Mouse (Mus musculus): Measurements from ENCODE around the gene Ago1. TPM values are rescaled to one million over a fixed set of nuclear protein-coding genes. Genes with fewer than 3 reads are reported as not detected.

Gene Ago1
- polyA plus RNA-seq, 1 experiment from 2014 or later: 4.2 TPM

DNA sequence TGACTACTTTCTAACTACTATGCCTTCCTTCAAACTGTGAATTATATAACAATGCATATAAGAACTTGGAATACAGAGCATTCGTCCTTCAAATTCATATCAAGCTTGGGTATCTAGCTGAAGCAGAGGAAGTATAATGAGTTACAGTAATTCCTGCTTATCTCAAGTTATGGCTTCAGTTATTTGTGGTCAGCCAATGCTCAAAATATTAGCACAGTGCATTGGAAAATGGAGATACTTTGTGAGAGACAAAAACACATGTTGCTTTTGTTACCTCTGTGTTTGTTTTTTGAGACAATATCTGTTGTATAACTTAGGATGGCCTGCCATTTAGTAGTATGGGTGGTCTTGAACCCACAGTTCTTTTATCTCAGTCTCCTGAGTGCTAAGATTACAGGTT, 30.2 kb upstream of the Ago1 start:
- Histone ChIP-seq H3K27me3 (ENCODE audit: control insufficient read depth, insufficient read depth, low read length) (no peaks in the 10 kb centered on the region), H3K4me1 (ENCODE audit: control insufficient read depth in 2 of 2, insufficient read depth in 2 of 2, low read length in 2 of 2) (no peaks in the 10 kb centered on the region), H3K27ac (replicated peaks in 1 of 2; ENCODE audit: control insufficient read depth in 1 of 2, insufficient read depth in 1 of 2, low read depth in 2 of 2, low read length in 2 of 2) (no peak overlapping the region), H3K4me3 (ENCODE audit: control insufficient read depth in 1 of 2, insufficient read depth in 1 of 2, low read depth in 1 of 2, low read length in 2 of 2) (no peak overlapping the region), H3K9me3 (ENCODE audit: control insufficient read depth, low read length) (no peaks in the 10 kb centered on the region), H3K36me3 (ENCODE audit: control insufficient read depth, insufficient read depth, low read length) (no peaks in the 10 kb centered on the region), H3K4me2 (ENCODE audit: low read length) (no peak overlapping the region), H3K9ac (ENCODE audit: low read length) (no peak overlapping the region)
- no peak for ATAC-seq (ENCODE audit: insufficient number of reproducible peaks, insufficient read depth, low FRiP score, low read depth)
- 65% methylated on average over 1 of the region's 1 CpGs for WGBS

DNA sequence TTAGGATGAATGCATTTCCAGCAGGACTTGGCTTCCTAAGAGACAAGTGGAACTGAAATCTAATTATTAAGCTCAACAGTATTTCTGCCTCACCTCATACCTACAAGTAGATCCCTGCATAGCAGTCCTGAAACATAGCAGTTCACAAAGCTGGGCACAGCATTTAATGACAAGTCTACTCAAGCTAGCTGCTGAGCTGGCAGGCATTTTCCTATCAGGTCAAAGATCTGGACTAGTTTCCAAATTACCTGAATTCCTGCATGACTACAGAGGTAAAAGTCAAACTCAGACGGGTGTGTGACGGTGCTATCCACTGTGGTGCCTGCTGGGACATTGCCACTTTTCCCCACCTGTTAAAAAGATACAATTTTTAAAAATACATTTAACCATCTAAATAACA, 28.6 kb upstream of the Ago1 start:
- no peak for ATAC-seq (ENCODE audit: insufficient number of reproducible peaks, insufficient read depth, low FRiP score, low read depth)
- WGBS: 73% methylated on average over 2 of the region's 2 CpGs

DNA sequence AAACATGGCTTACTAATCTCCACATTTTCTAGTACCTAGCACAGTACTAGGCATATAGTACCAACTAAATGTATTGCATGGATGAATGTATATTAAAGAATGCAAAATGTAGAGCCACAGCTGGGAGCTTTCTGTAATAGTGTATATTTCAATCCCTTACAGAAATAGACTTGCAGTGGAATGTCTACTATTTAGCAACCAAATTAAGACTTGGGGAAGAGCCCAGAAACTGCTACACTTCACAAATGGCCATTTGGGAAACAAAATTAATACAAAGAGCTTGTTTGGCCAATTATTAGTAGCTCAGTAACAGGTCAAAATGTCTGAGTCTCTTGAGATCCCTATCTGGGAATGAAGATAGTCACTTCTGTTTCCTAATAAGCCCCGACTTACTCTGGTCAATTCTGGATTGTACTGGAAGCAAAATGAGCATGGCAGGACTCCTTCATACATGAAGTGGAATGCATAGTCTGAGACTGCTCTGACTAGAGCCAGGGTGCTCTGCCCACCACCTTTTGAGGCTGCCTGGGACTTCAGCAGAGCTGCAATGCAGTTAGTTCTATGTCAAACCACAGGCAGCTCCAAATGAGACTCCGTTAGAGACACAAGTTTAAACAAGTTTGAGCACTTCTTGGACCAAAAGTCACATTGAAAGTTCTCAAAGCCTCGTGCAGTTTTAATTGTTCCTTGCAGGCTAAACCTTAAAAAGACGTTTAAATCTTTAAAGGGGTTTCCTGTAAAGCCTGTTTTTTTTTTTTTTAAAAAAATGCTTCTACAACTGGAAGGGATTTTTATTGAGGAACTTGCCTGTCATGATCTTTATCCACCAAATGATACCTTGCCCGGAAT, 27.8 kb upstream of the Ago1 start:
- Histone ChIP-seq H3K4me3 (ENCODE audit: control insufficient read depth in 1 of 2, insufficient read depth in 1 of 2, low read depth in 1 of 2, low read length in 2 of 2) (no peak overlapping the region), H3K9me3 (ENCODE audit: control insufficient read depth, low read length) (no peaks in the 10 kb centered on the region), H3K9ac (ENCODE audit: low read length) (no peak overlapping the region), H3K27ac (replicated peaks in 1 of 2; ENCODE audit: control insufficient read depth in 1 of 2, insufficient read depth in 1 of 2, low read depth in 2 of 2, low read length in 2 of 2) (no peak overlapping the region; a peak in 1 of 4 replicates), H3K4me1 (ENCODE audit: control insufficient read depth in 2 of 2, insufficient read depth in 2 of 2, low read length in 2 of 2) (no peaks in the 10 kb centered on the region), H3K4me2 (ENCODE audit: low read length) (no peak overlapping the region), H3K27me3 (ENCODE audit: control insufficient read depth, insufficient read depth, low read length) (no peaks in the 10 kb centered on the region), H3K36me3 (ENCODE audit: control insufficient read depth, insufficient read depth, low read length) (no peaks in the 10 kb centered on the region)
- ATAC-seq (ENCODE audit: insufficient number of reproducible peaks, insufficient read depth, low FRiP score, low read depth): no peak
- WGBS: 70% methylated on average over 5 of the region's 5 CpGs

More for the DNA sequence above, 28.6 kb upstream of the Ago1 start:
- H3K4me1 ChIP-seq (ENCODE audit: control insufficient read depth in 2 of 2, insufficient read depth in 2 of 2, low read length in 2 of 2): no peaks in the 10 kb centered on the region
- no peaks in the 10 kb centered on the region for H3K9me3 ChIP-seq (ENCODE audit: control insufficient read depth, low read length)
- no peaks in the 10 kb centered on the region for H3K27me3 ChIP-seq (ENCODE audit: control insufficient read depth, insufficient read depth, low read length)
- no peaks in the 10 kb centered on the region for H3K36me3 ChIP-seq (ENCODE audit: control insufficient read depth, insufficient read depth, low read length)
- H3K4me2 ChIP-seq (ENCODE audit: low read length): no peak overlapping the region
- no peak overlapping the region for H3K9ac ChIP-seq (ENCODE audit: low read length)
- no peak overlapping the region for H3K4me3 ChIP-seq (ENCODE audit: control insufficient read depth in 1 of 2, insufficient read depth in 1 of 2, low read depth in 1 of 2, low read length in 2 of 2)
- no peak overlapping the region for H3K27ac ChIP-seq (replicated peaks in 1 of 2; ENCODE audit: control insufficient read depth in 1 of 2, insufficient read depth in 1 of 2, low read depth in 2 of 2, low read length in 2 of 2)

- no peaks in the 10 kb centered on the region for H3K4me1 ChIP-seq (ENCODE audit: control insufficient read depth in 2 of 2, insufficient read depth in 2 of 2, low read length in 2 of 2)
- 57% methylated on average over 5 of the region's 5 CpGs for WGBS
- H3K4me2 ChIP-seq (ENCODE audit: low read length): no peak overlapping the region
- no peaks in the 10 kb centered on the region for H3K9me3 ChIP-seq (ENCODE audit: control insufficient read depth, low read length)
- ATAC-seq (ENCODE audit: insufficient number of reproducible peaks, insufficient read depth, low FRiP score, low read depth): no peak
- H3K36me3 ChIP-seq (ENCODE audit: control insufficient read depth, insufficient read depth, low read length): no peaks in the 10 kb centered on the region
- H3K27me3 ChIP-seq (ENCODE audit: control insufficient read depth, insufficient read depth, low read length): no peaks in the 10 kb centered on the region
- no peak overlapping the region for H3K4me3 ChIP-seq (ENCODE audit: control insufficient read depth in 1 of 2, insufficient read depth in 1 of 2, low read depth in 1 of 2, low read length in 2 of 2)
- H3K27ac ChIP-seq (replicated peaks in 1 of 2; ENCODE audit: control insufficient read depth in 1 of 2, insufficient read depth in 1 of 2, low read depth in 2 of 2, low read length in 2 of 2): no peak overlapping the region; a peak in 1 of 4 replicates
- no peak overlapping the region for H3K9ac ChIP-seq (ENCODE audit: low read length)
Observed at GRCm38 (mm10) chr4:126495453-126495852, 27.1 kb upstream of the Ago1 start.

- Histone ChIP-seq H3K4me1 (ENCODE audit: control insufficient read depth in 2 of 2, insufficient read depth in 2 of 2, low read length in 2 of 2) (no peaks in the 10 kb centered on the region), H3K36me3 (ENCODE audit: control insufficient read depth, insufficient read depth, low read length) (no peaks in the 10 kb centered on the region), H3K9me3 (ENCODE audit: control insufficient read depth, low read length) (no peaks in the 10 kb centered on the region), H3K4me3 (ENCODE audit: control insufficient read depth in 1 of 2, insufficient read depth in 1 of 2, low read depth in 1 of 2, low read length in 2 of 2) (no peak overlapping the region), H3K4me2 (ENCODE audit: low read length) (no peak overlapping the region), H3K9ac (ENCODE audit: low read length) (no peak overlapping the region), H3K27ac (replicated peaks in 1 of 2; ENCODE audit: control insufficient read depth in 1 of 2, insufficient read depth in 1 of 2, low read depth in 2 of 2, low read length in 2 of 2) (no peak overlapping the region), H3K27me3 (ENCODE audit: control insufficient read depth, insufficient read depth, low read length) (no peaks in the 10 kb centered on the region)
- 77% methylated on average over 4 of the region's 4 CpGs for WGBS
- no peak for ATAC-seq (ENCODE audit: insufficient number of reproducible peaks, insufficient read depth, low FRiP score, low read depth)
Observed at GRCm38 (mm10) chr4:126493416-126493815, 25.0 kb upstream of the Ago1 start.

DNA sequence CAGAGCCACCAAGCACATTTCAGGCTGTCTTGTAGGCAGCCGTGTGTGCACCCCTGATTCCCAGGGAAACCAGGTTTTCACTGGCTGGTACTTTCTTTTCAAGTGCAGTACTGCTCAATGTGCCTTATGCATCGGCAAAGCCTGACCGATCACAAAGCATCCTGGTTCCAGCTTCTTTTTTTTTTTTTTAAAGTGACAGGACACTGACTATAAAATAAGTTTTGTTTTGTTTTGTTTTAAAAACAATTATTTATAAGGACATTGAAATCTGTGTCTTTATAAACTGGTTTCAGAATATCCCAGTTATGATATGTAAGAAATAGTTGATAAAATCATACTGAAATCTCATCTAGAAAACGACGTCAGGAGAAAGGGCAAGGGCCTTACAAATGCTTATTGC, 23.6 kb upstream of the Ago1 start:
- Histone ChIP-seq H3K36me3 (ENCODE audit: control insufficient read depth, insufficient read depth, low read length) (no peaks in the 10 kb centered on the region), H3K4me2 (ENCODE audit: low read length) (no peak overlapping the region), H3K9ac (ENCODE audit: low read length) (no peak overlapping the region), H3K4me1 (ENCODE audit: control insufficient read depth in 2 of 2, insufficient read depth in 2 of 2, low read length in 2 of 2) (no peaks in the 10 kb centered on the region), H3K27ac (replicated peaks in 1 of 2; ENCODE audit: control insufficient read depth in 1 of 2, insufficient read depth in 1 of 2, low read depth in 2 of 2, low read length in 2 of 2) (no peak overlapping the region), H3K9me3 (ENCODE audit: control insufficient read depth, low read length) (no peaks in the 10 kb centered on the region), H3K27me3 (ENCODE audit: control insufficient read depth, insufficient read depth, low read length) (no peaks in the 10 kb centered on the region), H3K4me3 (ENCODE audit: control insufficient read depth in 1 of 2, insufficient read depth in 1 of 2, low read depth in 1 of 2, low read length in 2 of 2) (no peak overlapping the region)
- 54% methylated on average over 5 of the region's 5 CpGs for WGBS
- ATAC-seq (ENCODE audit: insufficient number of reproducible peaks, insufficient read depth, low FRiP score, low read depth): no peak

GRCm38 (mm10) chr4:126490726-126491125, 22.3 kb upstream of the Ago1 start:
- H3K36me3 ChIP-seq (ENCODE audit: control insufficient read depth, insufficient read depth, low read length): no peaks in the 10 kb centered on the region
- no peak overlapping the region for H3K9ac ChIP-seq (ENCODE audit: low read length)
- ATAC-seq (ENCODE audit: insufficient number of reproducible peaks, insufficient read depth, low FRiP score, low read depth): no peak
- no peaks in the 10 kb centered on the region for H3K9me3 ChIP-seq (ENCODE audit: control insufficient read depth, low read length)
- H3K4me1 ChIP-seq (ENCODE audit: control insufficient read depth in 2 of 2, insufficient read depth in 2 of 2, low read length in 2 of 2): no peaks in the 10 kb centered on the region
- H3K4me3 ChIP-seq (ENCODE audit: control insufficient read depth in 1 of 2, insufficient read depth in 1 of 2, low read depth in 1 of 2, low read length in 2 of 2): no peak overlapping the region
- no peaks in the 10 kb centered on the region for H3K27me3 ChIP-seq (ENCODE audit: control insufficient read depth, insufficient read depth, low read length)
- no peak overlapping the region for H3K4me2 ChIP-seq (ENCODE audit: low read length)
- WGBS: 82% methylated on average over 12 of the region's 12 CpGs
- no peak overlapping the region for H3K27ac ChIP-seq (replicated peaks in 1 of 2; ENCODE audit: control insufficient read depth in 1 of 2, insufficient read depth in 1 of 2, low read depth in 2 of 2, low read length in 2 of 2)

DNA sequence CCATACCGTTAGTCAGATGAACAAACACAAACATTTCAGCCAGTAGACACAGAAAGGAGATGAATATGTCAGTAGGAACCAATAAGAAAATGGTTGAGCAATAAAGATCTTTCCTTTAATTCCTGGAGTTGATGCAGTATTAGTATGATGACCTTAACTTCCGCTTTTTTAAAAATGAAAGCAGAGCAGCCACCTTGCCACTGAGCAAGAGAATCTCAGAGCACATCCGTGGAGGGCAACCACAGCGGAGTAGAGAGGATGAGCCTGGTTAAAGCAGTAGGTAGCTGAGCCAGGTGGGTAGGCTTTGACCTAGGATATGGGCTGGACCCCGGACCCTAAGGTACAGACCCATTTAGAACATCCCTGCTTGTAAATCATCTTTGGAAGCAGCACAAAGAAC, 21.4 kb upstream of the Ago1 start:
- Histone ChIP-seq H3K9me3 (ENCODE audit: control insufficient read depth, low read length) (no peaks in the 10 kb centered on the region), H3K9ac (ENCODE audit: low read length) (no peak overlapping the region), H3K36me3 (ENCODE audit: control insufficient read depth, insufficient read depth, low read length) (no peaks in the 10 kb centered on the region), H3K27ac (replicated peaks in 1 of 2; ENCODE audit: control insufficient read depth in 1 of 2, insufficient read depth in 1 of 2, low read depth in 2 of 2, low read length in 2 of 2) (no peak overlapping the region), H3K4me3 (ENCODE audit: control insufficient read depth in 1 of 2, insufficient read depth in 1 of 2, low read depth in 1 of 2, low read length in 2 of 2) (no peak overlapping the region), H3K4me2 (ENCODE audit: low read length) (no peak overlapping the region), H3K4me1 (ENCODE audit: control insufficient read depth in 2 of 2, insufficient read depth in 2 of 2, low read length in 2 of 2) (no peaks in the 10 kb centered on the region), H3K27me3 (ENCODE audit: control insufficient read depth, insufficient read depth, low read length) (no peaks in the 10 kb centered on the region)
- ATAC-seq (ENCODE audit: insufficient number of reproducible peaks, insufficient read depth, low FRiP score, low read depth): no peak
- 81% methylated on average over 5 of the region's 5 CpGs for WGBS

All from heart, embryonic 14.5 days (tissue).